Mouse (Mus musculus) ES-E14 (cell line): ENCODE results near the gene Rps21. TPM values are rescaled to one million over a fixed set of nuclear protein-coding genes. Genes with fewer than 3 reads are reported as not detected.
"Not testable (repeated sequence)": the region's sequence is repeated elsewhere in the genome, so short reads cannot be mapped to it uniquely, and the experiment has no call there.

Source experiments
- DNase-seq: peaks from one replicate; pipeline ENCODE4 v3.0.0-alpha.2; 2013; ENCODE audit warnings: low read depth, low spot score
- H3K27ac ChIP-seq: 2 replicates; pipeline ENCODE4 v1.5.1; 2012; ENCODE audit warnings: low read depth, mild to moderate bottlenecking, low read length, moderate library complexity, mixed read lengths; ENCODE audit not compliant: poor library complexity, insufficient read depth, severe bottlenecking
- H3K36me3 ChIP-seq: 2 replicates; pipeline ENCODE4 v1.6.1; 2012; ENCODE audit warnings: mild to moderate bottlenecking, low read length, moderate library complexity, mixed read lengths; ENCODE audit not compliant: control insufficient read depth, poor library complexity, insufficient read depth, severe bottlenecking
- H3K4me1 ChIP-seq, 2 experiments: fragments of 150-350 bp in 1 of 2; sonication (generic) in 1 of 2; 2 replicates each; pipeline ENCODE4 v1.6.1; 2012; ENCODE audit warnings: low read length in 2 of 2, mild to moderate bottlenecking in 1 of 2, mixed read lengths in 1 of 2; ENCODE audit not compliant: control insufficient read depth in 2 of 2, insufficient read depth in 2 of 2, poor library complexity in 1 of 2
- H3K4me3 ChIP-seq, 2 experiments: fragments of 150-350 bp in 1 of 2; sonication (generic) in 1 of 2; 2 replicates each; pipeline ENCODE4 v1.5.1; 2012; ENCODE audit warnings: low read length in 2 of 2, low read depth in 1 of 2, mild to moderate bottlenecking in 1 of 2, mixed read lengths in 1 of 2; ENCODE audit not compliant: insufficient read depth in 1 of 2, poor library complexity in 1 of 2, severe bottlenecking in 1 of 2
- H3K9ac ChIP-seq: 2 replicates; pipeline ENCODE4 v1.6.1; 2012; ENCODE audit warnings: low read depth, mild to moderate bottlenecking, low read length, mixed read lengths; ENCODE audit not compliant: poor library complexity, insufficient read depth, severe bottlenecking
- H3K9me3 ChIP-seq: fragments of 150-350 bp; sonication (generic); 2 replicates; pipeline ENCODE4 v1.6.1; 2012; ENCODE audit warnings: low read depth, mild to moderate bottlenecking, low read length; ENCODE audit not compliant: control insufficient read depth, insufficient read depth
- CHD2 ChIP-seq: IDR thresholded peaks from 2 replicates; pipeline ENCODE4 v1.6.1; 2014; ENCODE audit warnings: mild to moderate bottlenecking, low read depth, low read length, inconsistent platforms
- HCFC1 ChIP-seq: IDR thresholded peaks from 2 replicates; pipeline ENCODE4 v1.6.1; 2012; ENCODE audit warnings: low read length, inconsistent platforms, borderline replicate concordance; ENCODE audit not compliant: insufficient read depth
- MAFK ChIP-seq: IDR thresholded peaks from 2 replicates; pipeline ENCODE4 v1.6.1; 2014; ENCODE audit warnings: mild to moderate bottlenecking, low read depth, low read length, inconsistent platforms; ENCODE audit not compliant: insufficient read depth
- ZC3H11A ChIP-seq: IDR thresholded peaks from 2 replicates; pipeline ENCODE4 v1.6.1; 2012; ENCODE audit warnings: low read depth, mild to moderate bottlenecking, inconsistent platforms, low read length, borderline replicate concordance
- ZNF384 ChIP-seq: IDR thresholded peaks from 2 replicates; pipeline ENCODE4 v1.6.1; 2012; ENCODE audit warnings: low read depth, low read length, inconsistent platforms
- in situ Hi-C, 2 experiments: fragments of 600-800 bp; cut with MboI; formaldehyde crosslinking; loops; one replicate each; pipeline ENCODE4 v1.15.1; 2025; ENCODE audit warnings: low sequenced_read_pairs in 2 of 2, inconsistent platforms in 1 of 2; ENCODE audit not compliant: unreplicated experiment in 2 of 2
- total RNA-seq: library from RNA; depleted of rRNA; stranded (reverse); fragments of 300-350 nt; gene quantifications from 2 replicates; pipeline ENCODE4 v1.2.3, GENCODE M21; 2012

The Rps21 gene
- total RNA-seq, 1 experiment, result 4,130 TPM

DNA sequence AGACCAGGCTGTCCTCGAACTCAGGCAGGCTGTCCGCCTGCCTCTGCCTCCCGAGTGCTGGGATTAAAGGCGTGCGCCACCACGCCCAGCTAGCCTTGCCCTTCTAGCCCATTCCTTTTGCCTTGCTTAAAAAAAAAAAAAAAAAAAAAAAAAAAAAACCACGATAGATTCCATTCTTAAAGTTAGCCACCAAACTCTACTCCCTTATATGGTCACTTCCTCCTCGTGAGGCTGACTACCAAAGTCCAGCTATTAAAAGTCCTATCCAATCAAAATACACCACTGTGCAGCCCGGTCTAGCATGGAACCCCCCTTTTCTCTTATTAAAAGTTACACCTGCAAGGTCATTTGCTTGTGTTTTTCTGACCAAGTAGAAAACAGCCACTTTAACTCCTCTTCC is 1.5 kb upstream of the Rps21 start:
- H3K27ac ChIP-seq, result peak overlapping the region; percentile 93; the same call in 1 of the 2 replicates
- H3K4me3 ChIP-seq, result peak overlapping the region; percentile 18 to 71
- H3K4me1 ChIP-seq, result peaks cover 5 to 13% of the 10 kb centered on the region in 2 experiments; a peak in 3 of 4 replicates
- H3K36me3 ChIP-seq, result peaks cover 26% of the 10 kb centered on the region
- TF ChIP-seq ZC3H11A (no peak), ZNF384 (peak; percentile 89), MAFK (no peak)
- in situ Hi-C loops, result no loop called here
- H3K9ac ChIP-seq, result peak overlapping the region; percentile 83; the same call in 1 of the 2 replicates
- DNase-seq, result no peak
- no peaks in the 10 kb centered on the region for H3K9me3 ChIP-seq

DNA sequence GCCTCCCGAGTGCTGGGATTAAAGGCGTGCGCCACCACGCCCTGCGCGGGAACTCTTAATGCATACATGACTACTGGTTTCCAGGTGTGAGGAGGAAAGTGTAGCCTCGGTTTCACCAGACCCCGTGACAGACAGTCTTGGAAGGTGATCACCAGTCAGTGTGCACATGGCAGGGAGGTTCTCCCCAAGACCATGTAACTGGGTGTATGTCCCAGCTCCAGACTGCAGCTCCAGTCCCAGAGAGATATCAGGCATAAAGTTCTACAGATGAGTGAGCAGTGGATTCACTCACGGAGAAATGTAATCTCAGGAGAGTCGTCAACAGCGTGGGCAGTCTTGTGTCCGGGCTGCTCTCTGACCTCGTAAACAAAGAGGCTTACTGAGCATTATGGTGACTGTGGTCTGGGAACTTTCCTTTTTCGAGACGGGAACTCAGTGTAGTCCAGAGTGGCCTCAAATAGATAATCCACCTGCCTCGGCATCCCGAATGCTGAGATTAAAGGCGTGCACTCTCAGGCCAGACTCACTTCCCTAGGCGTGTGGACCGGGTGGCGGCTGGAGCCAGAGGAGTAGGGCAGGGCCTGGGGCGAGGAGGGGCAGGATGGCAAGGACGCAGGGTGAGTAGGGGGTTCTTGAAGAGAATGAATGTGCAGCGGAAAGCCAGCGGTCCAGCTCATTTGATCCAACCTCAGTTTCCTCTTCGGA is 729 bp upstream of the Rps21 start:
- no peak for DNase-seq
- Histone ChIP-seq H3K36me3 (peaks cover 33% of the 10 kb centered on the region), H3K4me1 (peaks cover 5 to 10% of the 10 kb centered on the region in 2 experiments; a peak in 3 of 4 replicates), H3K9me3 (no peaks in the 10 kb centered on the region), H3K27ac (peak overlapping the region; percentile 93), H3K9ac (peak overlapping the region; percentile 83), H3K4me3 (peak overlapping the region; percentile 71 to 84)
- TF ChIP-seq ZNF384, result no peak
- TF ChIP-seq HCFC1, result no peak
- no peak for TF ChIP-seq CHD2
- TF ChIP-seq MAFK, result no peak
- TF ChIP-seq ZC3H11A, result no peak
- in situ Hi-C loops, result no loop called here

DNA sequence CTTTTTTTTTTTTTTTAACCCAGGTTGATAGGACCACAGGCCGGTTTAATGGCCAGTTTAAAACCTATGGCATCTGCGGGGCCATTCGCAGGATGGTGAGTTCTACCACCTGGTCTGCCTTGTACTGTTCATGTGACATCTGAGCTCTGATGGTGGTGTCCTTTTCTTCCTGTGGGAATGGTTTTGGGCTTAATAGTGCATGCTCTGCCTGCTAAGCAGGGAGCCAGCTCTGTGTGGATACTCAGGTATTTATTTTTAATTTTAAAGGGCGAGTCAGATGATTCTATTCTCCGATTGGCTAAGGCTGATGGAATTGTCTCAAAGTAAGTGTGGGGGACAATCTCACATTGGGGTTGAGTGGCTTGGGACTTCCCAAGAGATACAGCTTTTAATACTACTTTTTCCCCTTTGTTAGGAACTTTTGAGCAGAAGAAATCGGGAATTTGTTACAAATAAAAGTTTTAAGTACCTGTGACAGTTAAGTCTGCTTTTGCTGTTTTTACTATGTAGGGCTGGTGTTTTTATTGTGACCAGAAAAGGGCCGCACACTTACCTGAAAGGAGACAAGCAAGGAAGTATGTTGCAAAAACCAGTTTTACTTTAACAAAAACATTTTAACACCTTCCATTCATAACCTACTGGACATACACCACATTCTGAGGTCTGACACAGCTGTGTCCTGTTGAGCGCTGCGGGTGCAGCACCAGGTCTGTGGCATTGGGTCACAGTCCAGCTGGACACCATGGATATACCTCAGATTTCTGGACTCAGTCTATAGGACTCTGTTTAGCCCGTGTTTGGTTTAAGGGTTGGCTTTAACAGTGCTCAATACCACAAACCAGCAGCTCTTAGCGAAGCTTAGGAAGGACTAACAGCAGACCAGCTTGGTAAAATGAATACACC is 1.0 kb downstream of the Rps21 start:
- Histone ChIP-seq H3K36me3 (peaks cover 39% of the 10 kb centered on the region), H3K9me3 (no peaks in the 10 kb centered on the region), H3K27ac (peak overlapping the region; percentile 85; the same call in 1 of the 2 replicates), H3K4me1 (peaks cover 0 to 7% of the 10 kb centered on the region in 2 experiments; a peak in 1 of 4 replicates), H3K4me3 (peak overlapping the region; percentile 84 to 97), H3K9ac (peak overlapping the region; percentile 99)
- in situ Hi-C loops, result no loop called here
- DNase-seq, result no peak
- TF ChIP-seq CHD2, result no peak
- TF ChIP-seq ZNF384, result no peak
- TF ChIP-seq ZC3H11A, result no peak
- TF ChIP-seq HCFC1, result no peak
- TF ChIP-seq MAFK, result no peak

DNA sequence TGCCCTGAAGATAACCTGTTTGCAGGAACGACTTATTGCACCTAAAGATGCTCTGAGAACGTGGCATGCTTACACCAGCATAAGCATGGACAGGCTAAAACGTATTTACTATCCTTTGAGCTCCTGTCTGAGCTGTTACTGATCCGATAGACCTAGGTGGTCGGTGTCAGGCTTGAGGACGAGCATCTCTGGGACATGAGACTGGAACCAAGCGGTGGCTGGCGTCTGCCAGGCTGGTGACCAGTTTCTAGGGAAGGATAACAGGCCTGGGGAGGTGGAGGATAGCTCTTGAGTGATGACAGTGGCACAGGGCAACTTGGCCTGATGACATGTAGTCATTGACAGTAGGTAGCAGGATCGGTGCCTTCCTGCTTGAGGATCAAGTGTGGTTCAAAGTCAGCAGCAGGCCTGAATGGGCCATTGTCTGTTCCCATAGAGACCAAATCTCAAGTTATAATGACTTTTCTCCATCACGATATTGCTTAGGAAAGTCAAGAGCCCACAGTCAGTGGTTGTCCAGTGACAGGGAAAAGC is 1.8 kb downstream of the Rps21 start:
- in situ Hi-C loops, H3K27ac ChIP-seq: not testable (repeated sequence)
- H3K36me3 ChIP-seq, result peaks cover 39% of the 10 kb centered on the region

More for the DNA sequence above, 1.8 kb downstream of the Rps21 start:
- H3K4me3 ChIP-seq, result peak overlapping the region in 1 of 2 experiments; percentile 14; a peak in 2 of 4 replicates
- H3K9ac ChIP-seq, result peak overlapping the region; percentile 21; the same call in 1 of the 2 replicates
- not testable (repeated sequence) for H3K4me1 ChIP-seq, DNase-seq, H3K9me3 ChIP-seq
